Mouse (Mus musculus): Measurements from ENCODE around the gene Kank4.

GRCm38 (mm10) chr4:98767134-98768133 lies 49.9 kb downstream of the Kank4 start:
- TF ChIP-seq CTCF (IDR thresholded peaks at IDR 0.05; ENCODE audit: insufficient read depth, low read depth, low read length) (no peak), POLR2A (IDR thresholded peaks at IDR 0.05; ENCODE audit: insufficient read depth, low read depth, low read length) (no peak)
